In genomic region chr7:12834162-12835120, GRCm38 (mm10) we compare ENCODE assay signal across 8 mouse cellular contexts. TPM values are rescaled to one million over a fixed set of nuclear protein-coding genes. Genes with fewer than 3 reads are reported as not detected.
DNase-seq lines count a peak whose midpoint lies in the region; ATAC-seq and TF ChIP-seq lines count a peak whose summit lies in the region.

Gene Zfp110 (plus strand): TSS chr7:12834761.

- H3K27me3 ChIP-seq in megakaryocyte, embryonic 14.5 days (replicated peaks): no peaks in the 10 kb centered on the region

- ATAC-seq in activated CD4-positive, CD25-positive, alpha-beta regulatory T cell, adult 4 months: peak; percentile 94

- peak; percentile 78 to 82 for DNase-seq in gastrocnemius, adult 8-10 months (ENCODE audit: low spot score in 2 of 2)
- DNase-seq in hindlimb bud, embryonic 11.5 days (ENCODE audit: extremely low spot score, low read depth, low spot score): peak; percentile 85
- DNase-seq in left cerebral cortex, adult 8-10 months (ENCODE audit: low spot score in 2 of 2): peak; percentile 65 to 80
- peak; percentile 91 to 92 for DNase-seq in right cerebral cortex, postnatal 10 days (ENCODE audit: low spot score in 2 of 2)
- peak; percentile 85 for DNase-seq in urinary bladder, postnatal 25 days (ENCODE audit: low spot score)

- peaks cover 23% of the 10 kb centered on the region for H3K9me3 ChIP-seq in megakaryocyte, embryonic 14.5 days

- TF ChIP-seq POLR2A in cortical plate, adult 2 months (IDR thresholded peaks at IDR 0.05; ENCODE audit: extremely low read depth, insufficient read depth, low read length): peak; percentile 43

- peaks cover 35% of the 10 kb centered on the region for H3K36me3 ChIP-seq in megakaryocyte, embryonic 14.5 days (replicated peaks; ENCODE audit: low read length)

- H3K27ac ChIP-seq in cortical plate, adult 2 months (ENCODE audit: insufficient read depth, low read length): peak within 1 kb of the TSS; percentile 65

- peak within 1 kb of the TSS; percentile 78 for H3K4me3 ChIP-seq in cortical plate, adult 2 months (ENCODE audit: insufficient read depth, low read length)
- H3K4me3 ChIP-seq in megakaryocyte, embryonic 14.5 days (replicated peaks): peak within 1 kb of the TSS; percentile 94

- H3K4me1 ChIP-seq in cortical plate, adult 2 months (ENCODE audit: control insufficient read depth, insufficient read depth, low read length): no peaks in the 10 kb centered on the region
- peaks cover 17% of the 10 kb centered on the region for H3K4me1 ChIP-seq in megakaryocyte, embryonic 14.5 days

- no peak for TF ChIP-seq CTCF in cortical plate, adult 2 months (IDR thresholded peaks at IDR 0.05; ENCODE audit: extremely low read depth, insufficient read depth, low read length)

RNA-seq across cellular contexts. Expression of gene Zfp110, which starts in this region (rescaled TPM):
- polyA plus RNA-seq in activated CD4-positive, CD25-positive, alpha-beta regulatory T cell, adult 4 months (2017; shearing (Covaris generic)): 10 to 100 TPM; 56.1 to 72.2 TPM
- 7.8 and 8.6 TPM in 2 replicates for polyA plus RNA-seq in cortical plate, adult 2 months (2012; rRNA removed)
- 10 to 100 TPM; 11.9 to 17.2 (median 13.9) TPM for total RNA-seq in gastrocnemius, adult 8-10 months (2022)
- 10 to 100 TPM; 13.5 to 18.4 (median 14.9) TPM for total RNA-seq in left cerebral cortex, adult 8-10 months (2022)
- 0.65 TPM in 1 of 2 replicates, not detected in the other for polyA plus RNA-seq in megakaryocyte, embryonic 14.5 days (2012; ENCODE audit: insufficient read depth, low replicate concordance)

Comparison
In these comparisons a context has a peak if more than half of its experiments do, and no peak if none do; other contexts are left out.
1. Peak in every context shown above with its lines: DNase-seq, ATAC-seq, H3K4me3 ChIP-seq and H3K27ac ChIP-seq.